Mouse (Mus musculus) megakaryocyte, embryonic 14.5 days (primary cell): ENCODE measurements around the gene Col4a3bp. TPM values are rescaled to one million over a fixed set of nuclear protein-coding genes. Genes with fewer than 3 reads are reported as not detected.

Experiments used
- H3K27me3 ChIP-seq: replicated peaks from 2 replicates; pipeline ENCODE3; 2012; ENCODE audit warnings: inconsistent platforms
- H3K36me3 ChIP-seq: replicated peaks from 2 replicates; pipeline ENCODE3; 2012; ENCODE audit warnings: low read length, inconsistent platforms, mixed read lengths
- H3K4me1 ChIP-seq: 2 replicates; pipeline ENCODE4 v1.6.1; 2012; ENCODE audit warnings: inconsistent platforms
- H3K4me3 ChIP-seq: replicated peaks from 2 replicates; pipeline ENCODE3; 2012; ENCODE audit warnings: moderate library complexity, mild to moderate bottlenecking, inconsistent platforms
- H3K9me3 ChIP-seq: 2 replicates; pipeline ENCODE4 v1.6.1; 2012; ENCODE audit warnings: inconsistent platforms
- FLI1 ChIP-seq: IDR thresholded peaks from 2 replicates; pipeline ENCODE4 v1.6.1; 2012; ENCODE audit warnings: low read length, inconsistent platforms, mixed read lengths
- GATA1 ChIP-seq: IDR thresholded peaks from 3 replicates; pipeline ENCODE4 v1.6.1; 2012; ENCODE audit warnings: mixed read lengths, low read length, inconsistent platforms, borderline replicate concordance
- polyA plus RNA-seq: library from polyadenylated mRNA; stranded (reverse); fragments of >175 nt; gene quantifications from 2 replicates; pipeline ENCODE4 v1.2.3, GENCODE M21; 2012; ENCODE audit warnings: low replicate concordance; ENCODE audit not compliant: insufficient read depth

Gene Col4a3bp
- polyA plus RNA-seq, 1 experiment, result 2.6 TPM

DNA sequence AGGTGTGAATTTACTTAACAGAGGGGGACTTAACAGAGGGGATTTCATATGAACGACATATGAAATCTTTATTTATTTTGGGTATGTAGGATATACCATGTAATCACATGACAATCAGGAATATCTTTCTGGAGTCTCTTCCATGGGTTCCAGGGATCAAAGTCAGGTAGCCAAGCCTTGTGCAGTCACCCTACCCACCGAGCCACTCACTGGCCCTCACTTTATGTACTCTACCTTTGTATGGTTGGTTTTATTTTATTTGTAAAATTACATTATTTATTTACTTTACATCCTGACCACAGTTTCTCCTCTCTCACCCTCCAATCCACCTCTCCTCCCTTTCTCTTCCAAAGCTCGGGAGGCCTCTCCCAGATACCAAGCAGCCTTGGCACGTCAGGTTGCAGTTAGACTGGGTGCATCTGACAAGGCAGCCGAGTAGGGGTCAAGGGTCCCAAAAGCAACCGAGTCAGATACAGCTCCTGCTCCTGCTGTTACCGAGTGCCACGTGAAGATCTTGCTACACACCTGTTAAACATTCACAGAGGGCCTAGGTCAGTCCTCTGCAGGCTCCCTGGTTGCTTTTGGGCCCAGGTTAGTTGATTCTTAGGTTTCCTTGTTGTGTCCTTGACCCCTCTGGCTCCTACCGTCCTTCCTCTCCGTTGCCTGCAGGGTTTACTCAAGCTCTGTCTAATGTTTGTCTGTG is 28.0 kb downstream of the Col4a3bp start:
- TF ChIP-seq GATA1, result no peak
- TF ChIP-seq FLI1, result no peak
- H3K4me1 ChIP-seq, result peaks cover 25% of the 10 kb centered on the region; the same call in 1 of the 2 replicates

GRCm38 (mm10) chr13:96571016-96571361 is 28.6 kb downstream of the Col4a3bp start:
- Histone ChIP-seq H3K36me3 (peaks cover 44% of the 10 kb centered on the region), H3K27me3 (no peaks in the 10 kb centered on the region), H3K4me3 (no peak overlapping the region), H3K9me3 (no peaks in the 10 kb centered on the region), H3K4me1 (peaks cover 23% of the 10 kb centered on the region; the same call in 1 of the 2 replicates)
- TF ChIP-seq GATA1 (no peak), FLI1 (no peak)

More for the DNA sequence above, 28.0 kb downstream of the Col4a3bp start:
- no peaks in the 10 kb centered on the region for H3K9me3 ChIP-seq
- peaks cover 46% of the 10 kb centered on the region for H3K36me3 ChIP-seq
- no peak overlapping the region for H3K4me3 ChIP-seq
- H3K27me3 ChIP-seq, result no peaks in the 10 kb centered on the region

- H3K4me1 ChIP-seq, result peaks cover 4% of the 10 kb centered on the region
- H3K27me3 ChIP-seq, result no peaks in the 10 kb centered on the region
- peaks cover 30% of the 10 kb centered on the region for H3K36me3 ChIP-seq
- H3K4me3 ChIP-seq, result no peak overlapping the region
- no peak for TF ChIP-seq GATA1
- TF ChIP-seq FLI1, result no peak
- H3K9me3 ChIP-seq, result no peaks in the 10 kb centered on the region
These were observed 31.8 kb downstream of the Col4a3bp start for GRCm38 (mm10) chr13:96574170-96574569.

DNA sequence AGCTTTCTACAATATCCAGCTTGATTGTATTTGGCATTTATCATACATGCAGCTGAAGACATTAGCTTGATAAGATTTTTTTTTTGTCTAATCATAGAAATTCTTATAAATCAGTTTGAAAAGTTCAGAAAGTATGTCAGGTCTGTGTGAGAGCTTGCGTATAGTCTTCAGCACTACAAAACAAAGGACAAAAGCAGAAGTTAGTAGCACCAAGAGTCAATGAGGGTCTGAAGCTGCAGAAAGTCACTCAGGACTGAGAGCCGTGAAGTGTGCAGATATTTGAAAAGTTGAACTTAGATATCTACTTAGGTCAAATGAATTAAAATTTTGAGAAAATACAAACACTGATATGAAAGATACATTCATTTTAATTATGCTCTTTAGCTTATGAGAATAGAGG is 36.7 kb downstream of the Col4a3bp start:
- TF ChIP-seq FLI1, result no peak
- TF ChIP-seq GATA1, result no peak
- no peaks in the 10 kb centered on the region for H3K27me3 ChIP-seq
- peaks cover 15% of the 10 kb centered on the region for H3K4me1 ChIP-seq
- no peaks in the 10 kb centered on the region for H3K9me3 ChIP-seq
- H3K36me3 ChIP-seq, result peaks cover 9% of the 10 kb centered on the region
- H3K4me3 ChIP-seq, result no peak overlapping the region

- no peaks in the 10 kb centered on the region for H3K9me3 ChIP-seq
- peaks cover 18% of the 10 kb centered on the region for H3K4me1 ChIP-seq
- H3K36me3 ChIP-seq, result peaks cover 14% of the 10 kb centered on the region
- TF ChIP-seq FLI1 (no peak), GATA1 (no peak)
- H3K4me3 ChIP-seq, result no peak overlapping the region
- H3K27me3 ChIP-seq, result no peaks in the 10 kb centered on the region
These were observed 37.6 kb downstream of the Col4a3bp start for GRCm38 (mm10) chr13:96579979-96580378.

DNA sequence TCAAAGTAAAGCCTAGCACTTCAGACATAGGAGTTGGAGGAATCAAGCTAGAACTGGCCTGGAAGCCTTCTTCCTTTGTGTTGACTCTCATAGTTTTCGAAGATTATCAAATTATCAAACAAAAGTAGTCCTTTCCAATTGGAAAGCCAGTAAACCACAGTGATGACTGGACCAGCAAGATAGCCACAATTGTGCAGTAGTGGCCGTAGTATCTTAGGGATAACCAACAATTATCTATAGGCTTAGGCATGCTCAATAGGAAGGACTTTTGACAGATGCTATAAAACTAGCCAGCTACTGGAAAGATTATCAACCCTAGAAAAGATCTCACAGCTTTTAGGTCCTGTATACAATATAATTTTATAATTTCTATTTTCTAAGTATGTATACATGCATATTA is 41.8 kb downstream of the Col4a3bp start:
- Histone ChIP-seq H3K4me1 (peaks cover 22% of the 10 kb centered on the region), H3K4me3 (no peak overlapping the region)
- TF ChIP-seq GATA1, result no peak
- no peak for TF ChIP-seq FLI1

GRCm38 (mm10) chr13:96586540-96586939 is 44.1 kb downstream of the Col4a3bp start:
- Histone ChIP-seq H3K27me3 (no peaks in the 10 kb centered on the region), H3K9me3 (no peaks in the 10 kb centered on the region), H3K4me1 (peaks cover 32% of the 10 kb centered on the region), H3K36me3 (peaks cover 37% of the 10 kb centered on the region), H3K4me3 (no peak overlapping the region)
- no peak for TF ChIP-seq FLI1
- no peak for TF ChIP-seq GATA1

More for the DNA sequence above, 41.8 kb downstream of the Col4a3bp start:
- Histone ChIP-seq H3K36me3 (peaks cover 32% of the 10 kb centered on the region), H3K27me3 (no peaks in the 10 kb centered on the region), H3K9me3 (no peaks in the 10 kb centered on the region)

DNA sequence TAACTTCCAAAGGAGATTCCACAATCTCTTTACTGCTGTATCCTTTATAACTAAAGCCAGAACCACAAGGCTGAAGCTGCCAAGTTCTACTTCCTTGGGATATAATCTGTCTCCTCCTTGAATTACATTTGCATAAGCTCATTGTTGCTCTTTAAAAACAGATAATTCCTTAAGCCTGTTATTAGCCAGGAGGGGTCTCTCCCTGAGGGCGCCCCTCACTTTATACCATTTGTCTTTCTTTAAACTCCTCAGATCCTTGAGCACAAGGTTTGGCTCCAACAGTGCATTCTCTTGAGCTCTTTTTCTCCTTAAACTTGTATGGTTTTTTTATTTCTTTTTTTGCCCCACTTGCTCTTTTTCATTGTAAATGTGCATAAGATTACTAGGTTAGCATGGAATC is 46.2 kb downstream of the Col4a3bp start:
- no peaks in the 10 kb centered on the region for H3K9me3 ChIP-seq
- no peak overlapping the region for H3K4me3 ChIP-seq
- TF ChIP-seq GATA1 (no peak), FLI1 (no peak)
- H3K36me3 ChIP-seq, result peaks cover 37% of the 10 kb centered on the region
- no peaks in the 10 kb centered on the region for H3K27me3 ChIP-seq
- peaks cover 26% of the 10 kb centered on the region for H3K4me1 ChIP-seq

- TF ChIP-seq FLI1 (no peak), GATA1 (no peak)
- no peaks in the 10 kb centered on the region for H3K27me3 ChIP-seq
These were observed 51.2 kb downstream of the Col4a3bp start for GRCm38 (mm10) chr13:96593621-96594020.

GRCm38 (mm10) chr13:96594070-96594469 is 51.7 kb downstream of the Col4a3bp start:
- Histone ChIP-seq H3K36me3 (peaks cover 26% of the 10 kb centered on the region), H3K4me1 (peaks cover 19% of the 10 kb centered on the region), H3K27me3 (no peaks in the 10 kb centered on the region), H3K9me3 (no peaks in the 10 kb centered on the region), H3K4me3 (no peak overlapping the region)
- TF ChIP-seq FLI1 (no peak), GATA1 (no peak)

More at GRCm38 (mm10) chr13:96593621-96594020, 51.2 kb downstream of the Col4a3bp start:
- Histone ChIP-seq H3K4me1 (peaks cover 20% of the 10 kb centered on the region), H3K9me3 (no peaks in the 10 kb centered on the region), H3K4me3 (no peak overlapping the region), H3K36me3 (peaks cover 22% of the 10 kb centered on the region)
